Mouse (Mus musculus) G1E (cell line): ENCODE data around the gene Wnt7b. TPM values are rescaled to one million over a fixed set of nuclear protein-coding genes. Genes with fewer than 3 reads are reported as not detected.

ENCODE experiments used
- ATAC-seq: 2 replicates; pipeline ENCODE4 v1.8.0; 2016; ENCODE audit warnings: mild to moderate bottlenecking; ENCODE audit not compliant: insufficient number of reproducible peaks, poor library complexity, low FRiP score, severe bottlenecking; ENCODE audit errors: extremely low read depth
- DNase-seq: peaks from one replicate; pipeline ENCODE4 v3.0.0; 2012; ENCODE audit warnings: low spot score
- H3K27me3 ChIP-seq: 2 replicates; pipeline ENCODE4 v1.6.1; 2012; ENCODE audit warnings: mild to moderate bottlenecking, low read length, inconsistent platforms; ENCODE audit not compliant: insufficient read depth
- H3K36me3 ChIP-seq: replicated peaks from 2 replicates; pipeline ENCODE3; 2012; ENCODE audit warnings: mild to moderate bottlenecking, inconsistent platforms
- H3K4me1 ChIP-seq: 2 replicates; pipeline ENCODE4 v1.6.1; 2012; ENCODE audit warnings: low read depth, low read length, inconsistent platforms, mixed read lengths; ENCODE audit not compliant: insufficient read depth
- H3K4me3 ChIP-seq: 2 replicates; pipeline ENCODE4 v1.5.1; 2012; ENCODE audit warnings: low read depth, mild to moderate bottlenecking, inconsistent platforms, low read length, moderate library complexity, mixed read lengths
- H3K9me3 ChIP-seq: replicated peaks from 2 replicates; pipeline ENCODE4 v1.6.1; 2012; ENCODE audit warnings: inconsistent platforms
- CTCF ChIP-seq: IDR thresholded peaks from 2 replicates; pipeline ENCODE4 v1.5.1; 2012; ENCODE audit warnings: low read depth, low read length, inconsistent platforms, mixed read lengths
- GATA1 ChIP-seq: IDR thresholded peaks from 2 replicates; pipeline ENCODE4 v1.6.1; 2012; ENCODE audit warnings: borderline replicate concordance, low read length, inconsistent platforms, mixed read lengths
- GATA2 ChIP-seq: IDR thresholded peaks from 2 replicates; pipeline ENCODE4 v1.6.1; 2012; ENCODE audit warnings: low read depth, low read length, inconsistent platforms, borderline replicate concordance
- POLR2AphosphoS5 ChIP-seq: IDR thresholded peaks from 2 replicates; pipeline ENCODE4 v1.6.1; 2012; ENCODE audit warnings: low read depth, low read length, inconsistent platforms; ENCODE audit not compliant: insufficient replicate concordance
- TAL1 ChIP-seq: conservative IDR thresholded peaks from 2 replicates; pipeline ENCODE4 v1.6.1; 2012; ENCODE audit warnings: low read depth, low read length, inconsistent platforms, mixed read lengths
- polyA plus RNA-seq: library from polyadenylated mRNA; stranded (reverse); fragments of >175 nt; gene quantifications from 2 replicates; pipeline ENCODE4 v1.2.3, GENCODE M21; 2012
- total RNA-seq, 2 experiments: library from RNA; stranded (forward) in 1 of 2; stranded (reverse) in 1 of 2; fragments of 200-1000 nt in 1 of 2; fragments of >200 nt in 1 of 2; fragmentation: Nextera tagmentation in 1 of 2; gene quantifications; 2 replicates each; pipeline ENCODE4 v1.2.3; 2014 to 2017

The Wnt7b gene
- total and polyA plus RNA-seq, 3 experiments: 0.11 TPM; not detected in 2

GRCm38 (mm10) chr15:85489751-85490150, 92.5 kb downstream of the Wnt7b start:
- ATAC-seq (no peak), DNase-seq (no peak)
- H3K36me3 ChIP-seq: no peaks in the 10 kb centered on the region
- H3K4me3 ChIP-seq: no peak overlapping the region
- no peaks in the 10 kb centered on the region for H3K4me1 ChIP-seq
- TF ChIP-seq TAL1: no peak
- no peaks in the 10 kb centered on the region for H3K9me3 ChIP-seq
- H3K27me3 ChIP-seq: peaks cover 7% of the 10 kb centered on the region; the same call in 1 of the 2 replicates

GRCm38 (mm10) chr15:85488900-85489299, 93.4 kb downstream of the Wnt7b start:
- DNase-seq (no peak), ATAC-seq (no peak)
- peaks cover 5% of the 10 kb centered on the region; the same call in 1 of the 2 replicates for H3K27me3 ChIP-seq
- no peak overlapping the region for H3K4me3 ChIP-seq
- no peaks in the 10 kb centered on the region for H3K36me3 ChIP-seq
- H3K9me3 ChIP-seq: no peaks in the 10 kb centered on the region
- H3K4me1 ChIP-seq: no peaks in the 10 kb centered on the region
- no peak for TF ChIP-seq GATA2
- TF ChIP-seq CTCF: no peak
- no peak for TF ChIP-seq TAL1
- TF ChIP-seq GATA1: no peak
- TF ChIP-seq POLR2AphosphoS5: no peak

Other genes starting within 250 kb of the Wnt7b start
- 185 and 192 TPM in 2 replicates for gene Atxn10, start 246.2 kb downstream of the Wnt7b start, total RNA-seq (2014; fragmentation: Nextera tagmentation)
- gene Atxn10, start 246.2 kb downstream of the Wnt7b start, total RNA-seq (2017): 94.3 and 99.1 TPM in 2 replicates
- 92.9 and 115 TPM in 2 replicates for gene Atxn10, start 246.2 kb downstream of the Wnt7b start, polyA plus RNA-seq
- not detected in 2 replicates for gene 7530416G11Rik, start 79.2 kb downstream of the Wnt7b start, total RNA-seq (2014; fragmentation: Nextera tagmentation)
- not detected in 2 replicates for gene 7530416G11Rik, start 79.2 kb downstream of the Wnt7b start, total RNA-seq (2017)
- not detected in 2 replicates for gene 7530416G11Rik, start 79.2 kb downstream of the Wnt7b start, polyA plus RNA-seq
- gene Ppara, start 152.5 kb upstream of the Wnt7b start, total RNA-seq (2014; fragmentation: Nextera tagmentation): not detected in 2 replicates
- gene Ppara, start 152.5 kb upstream of the Wnt7b start, total RNA-seq (2017): 0.11 TPM in 1 of 2 replicates, not detected in the other
- not detected in 2 replicates for gene Ppara, start 152.5 kb upstream of the Wnt7b start, polyA plus RNA-seq
- 9.7 and 14.7 TPM in 2 replicates for gene Cdpf1, start 229.2 kb upstream of the Wnt7b start, total RNA-seq (2014; fragmentation: Nextera tagmentation)
- 10.9 and 11.6 TPM in 2 replicates for gene Cdpf1, start 229.2 kb upstream of the Wnt7b start, total RNA-seq (2017)
- 7.2 and 14.7 TPM in 2 replicates for gene Cdpf1, start 229.2 kb upstream of the Wnt7b start, polyA plus RNA-seq
- gene Pkdrej, start 239.3 kb upstream of the Wnt7b start, total RNA-seq (2014; fragmentation: Nextera tagmentation): not detected in 2 replicates
- 0.06 and 0.11 TPM in 2 replicates for gene Pkdrej, start 239.3 kb upstream of the Wnt7b start, total RNA-seq (2017)
- not detected in 2 replicates for gene Pkdrej, start 239.3 kb upstream of the Wnt7b start, polyA plus RNA-seq
- 1.6 and 1.7 TPM in 2 replicates for gene Ttc38, start 249.8 kb upstream of the Wnt7b start, total RNA-seq (2014; fragmentation: Nextera tagmentation)
- gene Ttc38, start 249.8 kb upstream of the Wnt7b start, total RNA-seq (2017): 3.2 and 5.2 TPM in 2 replicates
- 1.5 and 2.3 TPM in 2 replicates for gene Ttc38, start 249.8 kb upstream of the Wnt7b start, polyA plus RNA-seq